Mouse (Mus musculus) forebrain, embryonic 11.5 days (tissue): ENCODE measurements around the gene Tcea3. TPM values are rescaled to one million over a fixed set of nuclear protein-coding genes. Genes with fewer than 3 reads are reported as not detected.
A peak's percentile ranks its signal among the peaks of the same experiment; 100 is the strongest.

Experiments
- ATAC-seq: fragments of 200-750 bp; cut with Nextera tagmentation; replicated peaks from 2 replicates; pipeline ENCODE4 v1.8.0; 2017; ENCODE audit warnings: moderate TSS enrichment; ENCODE audit not compliant: low FRiP score
- DNase-seq: peaks from one replicate; pipeline ENCODE4 v3.0.0-alpha.2; 2017; ENCODE audit warnings: low spot score
- H3K27ac ChIP-seq: fragments of 300-500 bp; sonication (generic); 2 replicates; pipeline ENCODE4 v1.5.1; 2014; ENCODE audit warnings: low read depth, low read length
- H3K27me3 ChIP-seq: fragments of 300-500 bp; sonication (generic); 2 replicates; pipeline ENCODE4 v1.6.1; 2014; ENCODE audit warnings: mild to moderate bottlenecking, low read length, mixed read lengths; ENCODE audit not compliant: control insufficient read depth, insufficient read depth
- H3K36me3 ChIP-seq: fragments of 300-500 bp; sonication (generic); 2 replicates; pipeline ENCODE4 v1.6.1; 2014; ENCODE audit warnings: mild to moderate bottlenecking, low read length, moderate library complexity, mixed read lengths; ENCODE audit not compliant: control insufficient read depth, insufficient read depth
- H3K4me1 ChIP-seq: fragments of 300-500 bp; sonication (generic); replicated peaks from 2 replicates; pipeline ENCODE4 v1.6.1; 2014; ENCODE audit warnings: low read length, mixed read lengths; ENCODE audit not compliant: control insufficient read depth, insufficient read depth
- H3K4me2 ChIP-seq: fragments of 300-500 bp; sonication (generic); 2 replicates; pipeline ENCODE4 v1.6.1; 2014; ENCODE audit warnings: low read depth, mild to moderate bottlenecking, low read length, moderate library complexity, mixed read lengths; ENCODE audit not compliant: severe bottlenecking
- H3K4me3 ChIP-seq: fragments of 300-500 bp; sonication (generic); 2 replicates; pipeline ENCODE4 v1.5.1; 2014; ENCODE audit warnings: low read depth, low read length
- H3K9ac ChIP-seq: fragments of 300-500 bp; sonication (generic); 2 replicates; pipeline ENCODE4 v1.6.1; 2014; ENCODE audit warnings: low read length
- H3K9me3 ChIP-seq: fragments of 300-500 bp; sonication (generic); 2 replicates; pipeline ENCODE4 v1.6.1; 2016; ENCODE audit warnings: low read length, mixed read lengths; ENCODE audit not compliant: control insufficient read depth
- WGBS: fragments of 180-500 bp; shearing (Covaris S2); extraction: QIAGEN DNeasy Blood & Tissue Kit; methylation state at CpG from one replicate; pipeline ENCODE4 v1.1.7; 2014; 5-methylcytosine and 5-hydroxymethylcytosine counted together
- polyA plus RNA-seq: library from polyadenylated mRNA; unstranded; fragments of >200 nt; fragmentation: Nextera tagmentation; extraction: Ambion mirVana; gene quantifications from 2 replicates; pipeline ENCODE4 v1.2.1, GENCODE M21; 2014

Gene Tcea3
- polyA plus RNA-seq, 1 experiment from 2014 or later: 1.1 TPM

GRCm38 (mm10) chr4:136308355-136308754, 60.8 kb downstream of the Tcea3 start:
- Histone ChIP-seq H3K4me2 (no peak overlapping the region), H3K9ac (no peak overlapping the region), H3K4me1 (peaks cover 9% of the 10 kb centered on the region), H3K27me3 (no peaks in the 10 kb centered on the region), H3K36me3 (no peaks in the 10 kb centered on the region), H3K9me3 (no peaks in the 10 kb centered on the region), H3K27ac (no peak overlapping the region), H3K4me3 (no peak overlapping the region)
- ATAC-seq (no peak), DNase-seq (no peak)
- WGBS: 59% methylated on average over 2 of the region's 2 CpGs

- DNase-seq: peak; percentile 72
- 4% methylated on average over 11 of the region's 11 CpGs for WGBS
These were observed 62.3 kb downstream of the Tcea3 start for GRCm38 (mm10) chr4:136309780-136310179.

GRCm38 (mm10) chr4:136310229-136311041, 62.9 kb downstream of the Tcea3 start, which contains the start of gene Hnrnpr:
Gene Hnrnpr (plus strand): TSS chr4:136310942.
- Histone ChIP-seq H3K9me3 (no peaks in the 10 kb centered on the region), H3K4me3 (peak within 1 kb of the TSS; percentile 100), H3K9ac (peak within 1 kb of the TSS; percentile 100), H3K27me3 (no peaks in the 10 kb centered on the region), H3K36me3 (no peaks in the 10 kb centered on the region), H3K4me1 (peaks cover 10% of the 10 kb centered on the region), H3K4me2 (peak within 1 kb of the TSS; percentile 78), H3K27ac (peak within 1 kb of the TSS; percentile 98)
- ATAC-seq: peak; percentile 100
- DNase-seq: peak; percentile 100
- WGBS: under 1% methylated on average over 63 of the region's 65 CpGs

More at GRCm38 (mm10) chr4:136309780-136310179, 62.3 kb downstream of the Tcea3 start:
- Histone ChIP-seq H3K4me3 (peak overlapping the region; percentile 100), H3K9me3 (no peaks in the 10 kb centered on the region), H3K4me1 (peaks cover 10% of the 10 kb centered on the region), H3K4me2 (peak overlapping the region; percentile 47), H3K36me3 (no peaks in the 10 kb centered on the region), H3K27me3 (no peaks in the 10 kb centered on the region), H3K9ac (peak overlapping the region; percentile 81; the same call in 1 of the 2 replicates), H3K27ac (peak overlapping the region; percentile 88; the same call in 1 of the 2 replicates)
- ATAC-seq: no peak

- Histone ChIP-seq H3K9me3 (no peaks in the 10 kb centered on the region), H3K4me1 (peaks cover 10% of the 10 kb centered on the region), H3K27me3 (no peaks in the 10 kb centered on the region), H3K4me3 (peak overlapping the region; percentile 100), H3K4me2 (peak overlapping the region; percentile 78), H3K36me3 (no peaks in the 10 kb centered on the region; the same call in 1 of the 2 replicates), H3K9ac (peak overlapping the region; percentile 100), H3K27ac (peak overlapping the region; percentile 98)
- under 1% methylated on average over 77 of the region's 81 CpGs for WGBS
- DNase-seq: peak; percentile 84
- peak; percentile 80; the same call in 1 of the 2 replicates for ATAC-seq
These were observed 63.8 kb downstream of the Tcea3 start for GRCm38 (mm10) chr4:136311042-136311999.

- Histone ChIP-seq H3K9me3 (no peaks in the 10 kb centered on the region), H3K36me3 (peaks cover 3% of the 10 kb centered on the region; the same call in 1 of the 2 replicates), H3K27me3 (no peaks in the 10 kb centered on the region), H3K4me1 (peaks cover 10% of the 10 kb centered on the region), H3K4me3 (peak overlapping the region; percentile 100), H3K9ac (peak overlapping the region; percentile 49), H3K27ac (no peak overlapping the region), H3K4me2 (peak overlapping the region; percentile 78)
- WGBS: 32% methylated on average over 4 of the region's 4 CpGs
- ATAC-seq: no peak
- no peak for DNase-seq
These were observed 65.1 kb downstream of the Tcea3 start for GRCm38 (mm10) chr4:136312616-136313015.

- no peak overlapping the region for H3K27ac ChIP-seq
- no peaks in the 10 kb centered on the region for H3K27me3 ChIP-seq
- no peak overlapping the region for H3K4me2 ChIP-seq
- WGBS: 61% methylated on average over 4 of the region's 4 CpGs
- peaks cover 3% of the 10 kb centered on the region; the same call in 1 of the 2 replicates for H3K36me3 ChIP-seq
- no peak overlapping the region for H3K4me3 ChIP-seq
- ATAC-seq: no peak
- no peaks in the 10 kb centered on the region for H3K9me3 ChIP-seq
- no peak overlapping the region for H3K9ac ChIP-seq
- H3K4me1 ChIP-seq: peaks cover 5% of the 10 kb centered on the region
- no peak for DNase-seq
These were observed 70.1 kb downstream of the Tcea3 start for GRCm38 (mm10) chr4:136317667-136318066.

- Histone ChIP-seq H3K4me1 (no peaks in the 10 kb centered on the region), H3K9me3 (no peaks in the 10 kb centered on the region), H3K4me3 (no peak overlapping the region), H3K9ac (no peak overlapping the region), H3K4me2 (no peak overlapping the region), H3K27ac (no peak overlapping the region), H3K27me3 (no peaks in the 10 kb centered on the region), H3K36me3 (peaks cover 3% of the 10 kb centered on the region; the same call in 1 of the 2 replicates)
- ATAC-seq (no peak), DNase-seq (no peak)
- 88% methylated on average over 4 of the region's 4 CpGs for WGBS
These were observed 72.5 kb downstream of the Tcea3 start for GRCm38 (mm10) chr4:136320016-136320415.

- DNase-seq: no peak
- Histone ChIP-seq H3K27ac (no peak overlapping the region), H3K27me3 (no peaks in the 10 kb centered on the region), H3K36me3 (peaks cover 3% of the 10 kb centered on the region; the same call in 1 of the 2 replicates), H3K9ac (no peak overlapping the region), H3K9me3 (no peaks in the 10 kb centered on the region), H3K4me2 (no peak overlapping the region), H3K4me3 (no peak overlapping the region), H3K4me1 (no peaks in the 10 kb centered on the region)
- ATAC-seq: no peak
- WGBS: 75% methylated on average over 2 of the region's 2 CpGs
These were observed 76.7 kb downstream of the Tcea3 start for GRCm38 (mm10) chr4:136324226-136324625.
